Mouse (Mus musculus) heart, embryonic 11.5 days (tissue): ENCODE results near the gene Olfr806. TPM values are rescaled to one million over a fixed set of nuclear protein-coding genes. Genes with fewer than 3 reads are reported as not detected.

Source experiments
- ATAC-seq: fragments of 200-750 bp; cut with Nextera tagmentation; replicated peaks from 2 replicates; pipeline ENCODE4 v1.8.0; 2017; ENCODE audit warnings: moderate library complexity; ENCODE audit not compliant: insufficient number of reproducible peaks, low FRiP score, low TSS enrichment
- H3K27ac ChIP-seq: fragments of 300-500 bp; sonication (generic); 2 replicates; pipeline ENCODE4 v1.5.1; 2014; ENCODE audit warnings: mild to moderate bottlenecking, low read depth, low read length
- H3K27me3 ChIP-seq: fragments of 300-500 bp; sonication (generic); 2 replicates; pipeline ENCODE4 v1.6.1; 2014; ENCODE audit warnings: mild to moderate bottlenecking, low read length, mixed read lengths; ENCODE audit not compliant: control insufficient read depth, insufficient read depth
- H3K36me3 ChIP-seq: fragments of 300-500 bp; sonication (generic); 2 replicates; pipeline ENCODE4 v1.6.1; 2014; ENCODE audit warnings: mild to moderate bottlenecking, low read length, moderate library complexity, mixed read lengths; ENCODE audit not compliant: control insufficient read depth, insufficient read depth
- H3K4me1 ChIP-seq: fragments of 300-500 bp; sonication (generic); 2 replicates; pipeline ENCODE4 v1.6.1; 2014; ENCODE audit warnings: low read length; ENCODE audit not compliant: control insufficient read depth, insufficient read depth
- H3K4me2 ChIP-seq: fragments of 300-500 bp; sonication (generic); 2 replicates; pipeline ENCODE4 v1.6.1; 2014; ENCODE audit warnings: mild to moderate bottlenecking, moderate library complexity
- H3K4me3 ChIP-seq: fragments of 300-500 bp; sonication (generic); 2 replicates; pipeline ENCODE4 v1.5.1; 2014; ENCODE audit warnings: low read depth, low read length
- H3K9ac ChIP-seq: fragments of 300-500 bp; sonication (generic); 2 replicates; pipeline ENCODE4 v1.6.1; 2014; ENCODE audit warnings: mild to moderate bottlenecking, low read depth, low read length, moderate library complexity
- H3K9me3 ChIP-seq: fragments of 300-500 bp; sonication (generic); replicated peaks from 2 replicates; pipeline ENCODE4 v1.6.1; 2016; ENCODE audit warnings: low read length; ENCODE audit not compliant: control insufficient read depth
- WGBS: fragments of 180-500 bp; shearing (Covaris S2); extraction: QIAGEN DNeasy Blood & Tissue Kit; methylation state at CpG from one replicate; pipeline ENCODE4 v1.1.7; 2014; ENCODE audit not compliant: insufficient replicate concordance; 5-methylcytosine and 5-hydroxymethylcytosine counted together
- polyA plus RNA-seq: library from polyadenylated mRNA; unstranded; fragments of >200 nt; fragmentation: Nextera tagmentation; extraction: Ambion mirVana; gene quantifications from 2 replicates; pipeline ENCODE4 v1.2.1, GENCODE M21; 2014

Gene Olfr806
- polyA plus RNA-seq, result not detected in 2 replicates

DNA sequence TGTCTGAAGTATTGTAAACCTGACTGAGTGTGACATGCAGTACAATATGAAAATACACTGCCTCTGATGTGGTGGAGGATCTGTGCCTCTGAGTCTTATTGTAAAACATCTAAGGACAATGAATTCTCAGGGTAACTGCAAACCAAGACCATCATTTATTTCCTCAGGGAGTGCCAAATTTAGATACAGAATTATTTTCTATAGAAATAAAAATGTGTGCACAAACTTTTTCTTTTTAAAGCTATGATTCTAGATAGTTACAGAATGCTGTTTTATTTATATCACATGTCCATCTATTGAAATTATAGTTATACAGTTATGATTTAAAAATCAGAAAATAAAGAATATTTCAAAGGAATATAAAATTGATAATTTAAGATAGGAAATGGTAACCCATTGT, at the start of gene Olfr806:
TSS of gene Olfr806 (minus strand) at position 101 of the 400 bp plus-strand sequence.
- Histone ChIP-seq H3K27me3 (no peaks in the 10 kb centered on the region), H3K4me2 (no peak within 1 kb of the TSS), H3K36me3 (no peaks in the 10 kb centered on the region), H3K4me3 (no peak within 1 kb of the TSS), H3K9me3 (no peaks in the 10 kb centered on the region), H3K4me1 (no peaks in the 10 kb centered on the region), H3K9ac (no peak within 1 kb of the TSS), H3K27ac (no peak within 1 kb of the TSS)
- no peak for ATAC-seq

DNA sequence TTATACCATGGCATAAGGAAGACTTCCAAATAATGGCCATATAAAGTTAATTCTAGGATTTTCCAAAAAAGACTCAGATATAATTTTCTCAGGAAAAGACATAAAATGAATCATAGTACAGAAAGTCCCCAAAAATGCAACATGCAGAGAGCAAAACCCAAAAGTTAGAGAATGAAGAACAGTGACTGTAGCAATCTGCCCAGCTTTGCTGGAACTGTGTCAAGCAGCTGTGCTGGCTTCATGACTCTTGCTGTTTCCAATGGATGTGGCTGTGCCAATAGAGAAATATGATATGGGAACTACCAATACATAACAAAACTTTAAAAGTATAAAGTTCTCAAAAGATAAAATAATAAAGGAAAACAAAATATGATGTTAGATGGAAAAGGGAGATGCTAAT, 36.4 kb upstream of the Olfr806 start:
- Histone ChIP-seq H3K27ac (no peak overlapping the region), H3K9me3 (no peaks in the 10 kb centered on the region), H3K36me3 (no peaks in the 10 kb centered on the region), H3K4me2 (no peak overlapping the region), H3K4me3 (no peak overlapping the region), H3K27me3 (no peaks in the 10 kb centered on the region), H3K9ac (no peak overlapping the region), H3K4me1 (no peaks in the 10 kb centered on the region)
- ATAC-seq, result no peak

DNA sequence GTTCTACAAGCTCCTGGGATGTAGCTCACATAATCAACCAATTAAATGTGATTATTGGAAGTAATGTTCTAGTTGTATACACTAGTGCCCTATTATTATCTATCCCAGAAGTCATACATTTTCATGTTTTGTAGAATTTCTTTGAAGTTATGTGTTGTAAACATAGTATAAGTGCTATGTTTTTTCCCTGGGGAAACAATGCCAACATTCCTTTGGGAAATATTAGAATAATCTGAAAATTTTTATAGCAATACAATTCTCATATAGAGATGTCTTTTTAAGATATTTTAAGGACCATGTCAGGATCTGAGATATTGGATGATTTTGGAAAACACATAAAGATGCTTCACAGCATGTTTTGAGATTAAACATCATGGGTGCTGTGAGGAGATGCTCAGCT, 32.6 kb upstream of the Olfr806 start, which contains the start of gene Olfr809:
TSS of gene Olfr809 (plus strand) at position 301 of the 400 bp plus-strand sequence.
- no peak within 1 kb of the TSS for H3K4me3 ChIP-seq
- no peak for ATAC-seq
- no peak within 1 kb of the TSS for H3K4me2 ChIP-seq
- no peaks in the 10 kb centered on the region for H3K36me3 ChIP-seq
- H3K9ac ChIP-seq, result no peak within 1 kb of the TSS
- no peaks in the 10 kb centered on the region for H3K27me3 ChIP-seq
- H3K4me1 ChIP-seq, result no peaks in the 10 kb centered on the region
- no peaks in the 10 kb centered on the region for H3K9me3 ChIP-seq
- no peak within 1 kb of the TSS for H3K27ac ChIP-seq

DNA sequence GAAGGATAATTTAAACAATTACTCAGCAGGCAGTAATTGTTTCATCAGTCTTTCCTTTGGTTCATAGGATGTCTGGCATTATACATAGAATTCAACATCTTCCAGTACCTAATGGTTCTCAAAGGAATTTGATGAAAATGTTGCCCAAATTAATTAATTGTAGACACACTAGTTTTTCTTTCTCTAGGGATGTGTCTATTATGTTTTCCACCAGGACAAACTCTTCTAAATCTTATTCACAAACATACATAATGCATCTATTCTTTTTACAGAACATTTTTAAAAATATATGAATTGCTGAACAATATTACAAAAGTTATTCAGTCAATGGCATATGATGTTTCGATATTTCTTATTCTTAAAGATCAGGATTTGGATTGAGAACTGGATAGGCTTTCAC, 23.5 kb upstream of the Olfr806 start, which contains the start of gene Olfr808:
TSS of gene Olfr808 (plus strand) at position 301 of the 400 bp plus-strand sequence.
- Histone ChIP-seq H3K9me3 (no peaks in the 10 kb centered on the region), H3K27ac (no peak within 1 kb of the TSS), H3K4me2 (no peak within 1 kb of the TSS), H3K9ac (no peak within 1 kb of the TSS), H3K4me3 (no peak within 1 kb of the TSS), H3K4me1 (no peaks in the 10 kb centered on the region), H3K36me3 (no peaks in the 10 kb centered on the region), H3K27me3 (no peaks in the 10 kb centered on the region)
- no peak for ATAC-seq
- WGBS, result 81% methylated on average over 1 of the region's 1 CpGs

DNA sequence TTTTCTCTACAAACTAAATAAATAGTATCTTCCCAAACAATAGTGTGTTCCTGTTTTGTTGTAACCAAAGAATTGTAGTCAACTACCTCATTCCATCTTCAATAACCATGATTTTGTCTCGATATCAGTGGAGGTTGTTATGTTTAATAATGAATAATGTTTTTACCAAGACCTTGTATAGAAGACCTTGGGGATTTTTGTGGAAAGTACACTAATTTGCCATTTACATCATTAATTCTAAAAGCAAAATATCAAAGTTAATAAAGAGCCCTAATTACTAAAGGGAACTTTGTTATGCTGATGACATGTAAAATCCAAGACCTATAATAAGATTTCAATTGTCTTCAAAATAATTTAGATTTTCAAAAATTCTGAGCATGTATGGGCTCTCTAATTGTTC, 16.0 kb upstream of the Olfr806 start, which contains the start of gene Olfr807:
TSS of gene Olfr807 (minus strand) at position 101 of the 400 bp plus-strand sequence.
- H3K9me3 ChIP-seq, result no peaks in the 10 kb centered on the region
- H3K27me3 ChIP-seq, result no peaks in the 10 kb centered on the region
- H3K9ac ChIP-seq, result no peak within 1 kb of the TSS
- WGBS, result 78% methylated on average over 1 of the region's 1 CpGs
- no peaks in the 10 kb centered on the region for H3K36me3 ChIP-seq
- no peak for ATAC-seq
- H3K4me3 ChIP-seq, result no peak within 1 kb of the TSS
- H3K27ac ChIP-seq, result no peak within 1 kb of the TSS
- no peak within 1 kb of the TSS for H3K4me2 ChIP-seq
- H3K4me1 ChIP-seq, result no peaks in the 10 kb centered on the region

DNA sequence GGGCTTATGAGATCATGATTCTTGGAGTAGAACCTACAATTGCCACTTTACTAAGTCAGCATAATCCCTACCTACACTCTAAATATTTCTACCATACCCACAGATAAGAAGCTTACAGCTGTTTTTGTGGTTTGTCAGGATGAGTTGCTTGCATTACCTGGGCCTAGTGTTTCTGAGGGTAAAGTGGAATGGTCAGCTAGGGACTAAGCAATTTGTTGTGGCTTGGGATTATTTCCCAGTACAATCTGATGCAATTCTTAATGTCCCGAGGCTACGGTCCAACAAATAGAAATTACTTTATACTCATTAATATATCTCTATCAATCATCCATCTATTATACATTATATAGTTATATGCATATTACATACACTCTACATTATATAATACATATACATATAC, 12.4 kb downstream of the Olfr806 start, which contains the start of gene Olfr805:
TSS of gene Olfr805 (minus strand) at position 101 of the 400 bp plus-strand sequence.
- H3K27ac ChIP-seq, result no peak within 1 kb of the TSS
- H3K9me3 ChIP-seq, result no peaks in the 10 kb centered on the region
- no peak within 1 kb of the TSS for H3K4me2 ChIP-seq
- no peaks in the 10 kb centered on the region for H3K4me1 ChIP-seq
- no peaks in the 10 kb centered on the region for H3K27me3 ChIP-seq
- no peaks in the 10 kb centered on the region for H3K36me3 ChIP-seq
- WGBS, result 90% methylated on average over 2 of the region's 2 CpGs
- ATAC-seq, result no peak
- H3K4me3 ChIP-seq, result no peak within 1 kb of the TSS
- H3K9ac ChIP-seq, result no peak within 1 kb of the TSS

DNA sequence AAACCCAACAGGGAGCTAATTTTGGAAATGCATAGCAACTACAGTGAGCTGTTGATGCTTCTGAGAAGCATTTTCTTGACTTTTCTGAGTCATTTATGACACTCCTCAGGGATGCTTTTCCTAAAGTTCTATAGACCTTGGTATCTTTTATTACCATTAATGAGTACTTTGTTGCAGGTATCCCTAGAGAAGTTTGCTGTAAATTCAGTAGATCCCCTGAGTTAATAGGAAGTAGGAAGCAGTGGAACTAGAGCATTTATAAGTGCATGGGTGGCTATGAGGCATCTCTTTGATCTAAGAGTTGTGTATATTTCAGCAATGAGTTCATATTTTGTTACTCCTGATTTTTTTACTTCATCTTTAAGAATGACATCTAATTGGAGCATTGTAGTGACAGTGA, 38.8 kb downstream of the Olfr806 start, which contains the start of gene Olfr804:
TSS of gene Olfr804 (plus strand) at position 301 of the 400 bp plus-strand sequence.
- Histone ChIP-seq H3K4me2 (no peak within 1 kb of the TSS), H3K27me3 (no peaks in the 10 kb centered on the region), H3K36me3 (no peaks in the 10 kb centered on the region), H3K9ac (no peak within 1 kb of the TSS), H3K4me3 (no peak within 1 kb of the TSS), H3K27ac (no peak within 1 kb of the TSS), H3K9me3 (no peaks in the 10 kb centered on the region), H3K4me1 (no peaks in the 10 kb centered on the region)
- ATAC-seq, result no peak

DNA sequence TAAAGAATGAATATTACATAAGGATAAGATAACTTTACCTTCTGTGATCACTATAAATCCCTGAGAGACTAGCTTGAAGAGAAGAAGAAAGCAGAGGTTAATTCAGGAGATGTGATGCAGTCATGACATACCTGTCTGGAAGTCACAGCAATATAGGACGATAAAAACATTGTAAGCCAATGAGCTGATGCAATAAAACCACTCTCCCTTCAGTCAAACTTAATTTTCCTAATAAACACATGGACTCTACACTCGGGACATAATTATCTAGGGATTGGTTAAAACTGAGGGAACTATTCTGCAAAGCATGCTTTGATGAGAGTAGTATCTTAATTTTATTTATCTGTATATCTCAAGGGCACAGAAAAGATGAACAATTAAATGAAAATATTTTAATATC, 47.5 kb downstream of the Olfr806 start, which contains the start of gene Olfr803:
TSS of gene Olfr803 (minus strand) at position 101 of the 400 bp plus-strand sequence.
- Histone ChIP-seq H3K36me3 (no peaks in the 10 kb centered on the region), H3K4me3 (no peak within 1 kb of the TSS), H3K27me3 (no peaks in the 10 kb centered on the region), H3K9me3 (no peaks in the 10 kb centered on the region), H3K27ac (no peak within 1 kb of the TSS), H3K4me1 (no peaks in the 10 kb centered on the region), H3K4me2 (no peak within 1 kb of the TSS), H3K9ac (no peak within 1 kb of the TSS)
- no peak for ATAC-seq
- WGBS, result 68% methylated on average over 2 of the region's 2 CpGs

DNA sequence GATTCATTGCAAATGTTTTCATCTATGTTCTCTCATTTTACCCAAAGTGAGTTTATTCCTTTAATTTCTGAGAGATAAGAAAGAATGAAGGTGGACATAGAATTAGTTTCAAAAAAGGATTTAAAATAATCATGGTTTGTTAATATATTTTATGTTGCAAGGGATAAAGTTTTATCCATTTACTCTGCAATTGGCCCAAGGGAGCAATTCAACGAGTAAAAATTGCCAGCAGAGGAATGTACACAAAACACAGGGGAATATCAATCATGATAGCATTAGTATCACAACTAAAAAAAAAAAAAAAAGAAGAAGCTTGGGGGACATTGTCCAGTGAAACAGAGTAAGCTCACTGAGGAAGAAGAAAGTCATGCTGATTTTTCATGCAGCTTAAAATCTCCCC, 53.7 kb downstream of the Olfr806 start, which contains the start of gene Olfr802:
TSS of gene Olfr802 (minus strand) at position 101 of the 400 bp plus-strand sequence.
- Histone ChIP-seq H3K27me3 (no peaks in the 10 kb centered on the region), H3K4me2 (no peak within 1 kb of the TSS), H3K4me1 (no peaks in the 10 kb centered on the region), H3K9me3 (no peaks in the 10 kb centered on the region), H3K9ac (no peak within 1 kb of the TSS), H3K4me3 (no peak within 1 kb of the TSS), H3K27ac (no peak within 1 kb of the TSS), H3K36me3 (no peaks in the 10 kb centered on the region)
- 73% methylated on average over 1 of the region's 1 CpGs for WGBS
- no peak for ATAC-seq
